Mouse (Mus musculus) myocyte (in vitro differentiated cells): ENCODE data around the gene Lpcat3. TPM values are rescaled to one million over a fixed set of nuclear protein-coding genes. Genes with fewer than 3 reads are reported as not detected.

Experiments
- H3K27me3 ChIP-seq: one replicate; pipeline ENCODE4 v1.6.1; 2011; ENCODE audit not compliant: control insufficient read depth, insufficient read depth, insufficient read length
- H3K36me3 ChIP-seq: one replicate; pipeline ENCODE4 v1.6.1; 2011; ENCODE audit not compliant: control insufficient read depth, insufficient read depth
- H3K4me2 ChIP-seq: one replicate; pipeline ENCODE4 v1.6.1; 2011; ENCODE audit warnings: low read depth, control low read depth
- H3K4me3 ChIP-seq: one replicate; pipeline ENCODE4 v1.5.1; 2011; ENCODE audit warnings: mild to moderate bottlenecking, control low read depth, moderate library complexity
- H3K79me2 ChIP-seq: one replicate; pipeline ENCODE4 v1.6.1; 2011; ENCODE audit not compliant: control insufficient read depth, insufficient read depth
- H3ac ChIP-seq: one replicate; pipeline ENCODE4 v1.6.1; 2011; ENCODE audit not compliant: control insufficient read depth, insufficient read length
- CEBPB ChIP-seq: IDR thresholded peaks from 2 replicates; pipeline ENCODE4 v1.6.1; 2011; ENCODE audit warnings: mild to moderate bottlenecking, moderate library complexity; ENCODE audit not compliant: poor library complexity, insufficient read depth, severe bottlenecking
- E2F4 ChIP-seq: IDR thresholded peaks from one replicate; pipeline ENCODE4 v1.6.1; 2011; ENCODE audit warnings: mild to moderate bottlenecking, control low read depth, moderate library complexity; ENCODE audit not compliant: insufficient read depth
- MAX ChIP-seq: IDR thresholded peaks from one replicate; pipeline ENCODE4 v1.6.1; 2011; ENCODE audit warnings: low read depth, mild to moderate bottlenecking, control low read depth
- MYOD1 ChIP-seq, 3 experiments: IDR thresholded peaks; one replicate each; pipeline ENCODE4 v1.6.1; 2011; ENCODE audit warnings: control low read depth in 2 of 3, low read depth in 2 of 3, mild to moderate bottlenecking in 2 of 3, moderate library complexity in 1 of 3; ENCODE audit not compliant: insufficient read length in 2 of 3, control insufficient read depth in 1 of 3
- MYOG ChIP-seq, 3 experiments: IDR thresholded peaks; one replicate each; pipeline ENCODE4 v1.6.1; 2011; ENCODE audit warnings: control low read depth in 2 of 3, low read depth in 2 of 3, mild to moderate bottlenecking in 2 of 3; ENCODE audit not compliant: insufficient read length in 2 of 3, control insufficient read depth in 1 of 3, insufficient read depth in 1 of 3
- POLR2A ChIP-seq: IDR thresholded peaks from one replicate; pipeline ENCODE4 v1.6.1; 2011; ENCODE audit warnings: low read depth, mild to moderate bottlenecking, control low read depth, moderate library complexity; ENCODE audit not compliant: insufficient read length
- POLR2AphosphoS2 ChIP-seq: IDR thresholded peaks from one replicate; pipeline ENCODE4 v1.6.1; 2011; ENCODE audit warnings: low read depth, control low read depth; ENCODE audit not compliant: insufficient read length
- REST ChIP-seq: IDR thresholded peaks from one replicate; pipeline ENCODE4 v1.6.1; 2011; ENCODE audit warnings: mild to moderate bottlenecking, control low read depth, moderate library complexity; ENCODE audit not compliant: insufficient read depth, insufficient read length
- SRF ChIP-seq: IDR thresholded peaks from one replicate; pipeline ENCODE4 v1.6.1; 2011; ENCODE audit warnings: low read depth; ENCODE audit not compliant: control insufficient read depth, insufficient read length
- TCF12 ChIP-seq: IDR thresholded peaks from one replicate; pipeline ENCODE4 v1.6.1; 2011; ENCODE audit warnings: mild to moderate bottlenecking, control low read depth; ENCODE audit not compliant: poor library complexity, insufficient read depth, severe bottlenecking
- TCF3 ChIP-seq: IDR thresholded peaks from one replicate; pipeline ENCODE4 v1.6.1; 2011; ENCODE audit warnings: low read depth, control low read depth; ENCODE audit not compliant: insufficient read length
- USF1 ChIP-seq: IDR thresholded peaks from one replicate; pipeline ENCODE4 v1.6.1; 2011; ENCODE audit warnings: low read depth, mild to moderate bottlenecking, control low read depth, moderate library complexity
- polyA plus RNA-seq: library from polyadenylated mRNA; unstranded; fragments of >200 nt; fragmentation: generic; extraction: Trizol; gene quantifications from one replicate; pipeline ENCODE4 v1.2.1, GENCODE M21; 2012; ENCODE audit warnings: missing spikeins

The Lpcat3 gene
- polyA plus RNA-seq, 1 experiment: 138 TPM

GRCm38 (mm10) chr6:124722876-124723473 is 60.1 kb downstream of the Lpcat3 start:
- H3K36me3 ChIP-seq: no peaks in the 10 kb centered on the region
- H3K79me2 ChIP-seq: no peaks in the 10 kb centered on the region
- no peak overlapping the region for H3K4me3 ChIP-seq
- H3K27me3 ChIP-seq: no peaks in the 10 kb centered on the region
- no peak for TF ChIP-seq POLR2A
- TF ChIP-seq TCF12: no peak
- no peak for TF ChIP-seq REST
- TF ChIP-seq CEBPB: no peak
- no peak for TF ChIP-seq MYOD1 (IDR thresholded peaks at IDR 0.05; ENCODE audit: control insufficient read depth in 1 of 3, insufficient read length in 2 of 3, low read depth in 2 of 3)
- TF ChIP-seq E2F4: no peak
- no peak for TF ChIP-seq MAX
- no peak for TF ChIP-seq MYOG (IDR thresholded peaks at IDR 0.05; ENCODE audit: control insufficient read depth in 1 of 3, insufficient read depth in 1 of 3, insufficient read length in 2 of 3, low read depth in 2 of 3)
- TF ChIP-seq SRF: no peak
- TF ChIP-seq TCF3: no peak
- TF ChIP-seq USF1: no peak
- no peak for TF ChIP-seq POLR2AphosphoS2
- no peak overlapping the region for H3ac ChIP-seq
- no peak overlapping the region for H3K4me2 ChIP-seq

DNA sequence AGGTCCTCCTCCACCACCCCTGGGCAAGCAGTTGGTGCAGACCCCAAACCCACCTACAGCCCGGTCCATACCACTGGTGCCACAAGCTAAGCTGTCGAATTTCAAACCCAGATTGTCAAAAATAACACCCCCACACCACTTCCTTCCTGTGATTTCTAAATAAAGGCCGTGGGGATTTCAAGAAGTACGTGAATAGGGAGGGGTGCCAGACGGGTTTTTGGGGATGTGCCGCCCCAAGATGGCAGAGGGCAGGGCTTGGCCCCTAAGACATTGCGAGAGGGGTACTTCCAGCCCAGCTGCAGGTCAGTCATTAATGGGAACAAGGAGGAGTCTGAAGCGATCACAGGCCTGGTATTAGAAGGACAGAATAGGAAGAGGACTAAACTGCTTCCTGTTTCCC is 60.7 kb downstream of the Lpcat3 start:
- Histone ChIP-seq H3K79me2 (no peaks in the 10 kb centered on the region), H3K36me3 (no peaks in the 10 kb centered on the region), H3K4me2 (no peak overlapping the region), H3K4me3 (no peak overlapping the region), H3ac (no peak overlapping the region), H3K27me3 (no peaks in the 10 kb centered on the region)
- no peak for TF ChIP-seq USF1
- no peak for TF ChIP-seq REST
- TF ChIP-seq MYOG (IDR thresholded peaks at IDR 0.05; ENCODE audit: control insufficient read depth in 1 of 3, insufficient read depth in 1 of 3, insufficient read length in 2 of 3, low read depth in 2 of 3): no peak
- no peak for TF ChIP-seq MAX
- no peak for TF ChIP-seq SRF
- TF ChIP-seq E2F4: no peak
- TF ChIP-seq TCF3: no peak
- no peak for TF ChIP-seq POLR2A
- TF ChIP-seq TCF12: no peak
- no peak for TF ChIP-seq CEBPB
- TF ChIP-seq MYOD1 (IDR thresholded peaks at IDR 0.05; ENCODE audit: control insufficient read depth in 1 of 3, insufficient read length in 2 of 3, low read depth in 2 of 3): no peak
- no peak for TF ChIP-seq POLR2AphosphoS2

- Histone ChIP-seq H3K27me3 (no peaks in the 10 kb centered on the region), H3ac (no peak overlapping the region), H3K36me3 (no peaks in the 10 kb centered on the region), H3K4me3 (no peak overlapping the region), H3K4me2 (no peak overlapping the region), H3K79me2 (no peaks in the 10 kb centered on the region)
- TF ChIP-seq MYOG (IDR thresholded peaks at IDR 0.05; ENCODE audit: control insufficient read depth in 1 of 3, insufficient read depth in 1 of 3, insufficient read length in 2 of 3, low read depth in 2 of 3) (no peak), POLR2AphosphoS2 (no peak), E2F4 (no peak), SRF (no peak), USF1 (no peak), MAX (no peak), CEBPB (no peak), REST (no peak), TCF3 (no peak), POLR2A (no peak), TCF12 (no peak), MYOD1 (IDR thresholded peaks at IDR 0.05; ENCODE audit: control insufficient read depth in 1 of 3, insufficient read length in 2 of 3, low read depth in 2 of 3) (no peak)
These were observed 61.6 kb downstream of the Lpcat3 start for GRCm38 (mm10) chr6:124724472-124724871.

- Histone ChIP-seq H3K4me3 (no peak overlapping the region), H3K79me2 (no peaks in the 10 kb centered on the region), H3K27me3 (no peaks in the 10 kb centered on the region), H3K36me3 (no peaks in the 10 kb centered on the region), H3ac (no peak overlapping the region), H3K4me2 (no peak overlapping the region)
- TF ChIP-seq POLR2AphosphoS2: no peak
- TF ChIP-seq REST: no peak
- no peak for TF ChIP-seq MYOD1 (IDR thresholded peaks at IDR 0.05; ENCODE audit: control insufficient read depth in 1 of 3, insufficient read length in 2 of 3, low read depth in 2 of 3)
- TF ChIP-seq TCF3: no peak
- no peak for TF ChIP-seq TCF12
- no peak for TF ChIP-seq SRF
- no peak for TF ChIP-seq MYOG (IDR thresholded peaks at IDR 0.05; ENCODE audit: control insufficient read depth in 1 of 3, insufficient read depth in 1 of 3, insufficient read length in 2 of 3, low read depth in 2 of 3)
- TF ChIP-seq CEBPB: no peak
- no peak for TF ChIP-seq POLR2A
- TF ChIP-seq USF1: no peak
- TF ChIP-seq MAX: no peak
- no peak for TF ChIP-seq E2F4
These were observed 65.8 kb downstream of the Lpcat3 start for GRCm38 (mm10) chr6:124728621-124729020.
